Mouse (Mus musculus) c-Kit-positive CD71-negative TER-119-negative erythroid progenitor cells, embryonic 14.5 days (primary cell): ENCODE data around the gene Calcoco2.

Experiments used
- DNase-seq: peaks from one replicate; pipeline ENCODE4 v3.0.0-alpha.2; 2013; ENCODE audit warnings: low read depth

Gene Calcoco2

DNA sequence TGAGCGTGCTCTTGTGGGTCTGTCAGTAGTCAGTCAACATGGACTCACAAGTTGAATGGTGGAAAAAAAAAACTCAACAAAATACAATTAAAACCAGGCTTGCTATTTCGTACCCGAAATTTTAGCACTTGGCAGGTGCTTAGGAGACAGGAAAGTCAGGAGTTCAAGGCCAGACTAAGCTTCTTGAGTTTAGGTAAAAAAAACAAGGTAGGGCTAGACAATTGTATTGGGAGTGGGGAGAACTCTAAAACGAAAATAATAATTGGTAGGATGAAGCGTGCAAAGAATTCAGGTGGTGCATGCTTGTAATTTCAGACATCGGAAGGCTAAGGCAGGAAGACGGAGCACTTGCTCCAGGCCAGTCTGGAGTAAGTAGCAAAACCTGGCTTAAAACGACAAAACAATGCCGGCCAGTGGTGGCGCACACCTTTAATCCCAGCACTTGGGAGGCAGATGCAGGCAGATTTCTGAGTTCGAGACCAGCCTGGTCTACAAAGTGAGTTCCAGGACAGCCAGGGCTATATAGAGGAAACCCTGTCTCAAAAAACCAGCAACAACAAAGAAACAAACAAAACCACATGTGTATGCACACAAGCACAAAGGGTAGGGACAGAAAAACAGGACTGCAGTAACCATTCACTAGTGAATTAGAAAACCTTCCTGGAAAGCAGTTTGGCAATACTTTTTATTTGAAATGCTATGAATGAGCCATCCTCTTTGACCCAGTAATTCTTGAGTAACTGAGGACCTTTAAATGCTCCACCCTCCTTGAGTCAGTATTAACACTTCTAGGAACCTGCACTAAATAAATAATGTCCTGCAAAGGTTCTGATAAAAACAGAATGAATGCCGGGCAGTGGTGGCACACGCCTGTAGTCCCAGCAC lies 35.3 kb downstream of the Calcoco2 start:
- DNase-seq, result no peak

DNA sequence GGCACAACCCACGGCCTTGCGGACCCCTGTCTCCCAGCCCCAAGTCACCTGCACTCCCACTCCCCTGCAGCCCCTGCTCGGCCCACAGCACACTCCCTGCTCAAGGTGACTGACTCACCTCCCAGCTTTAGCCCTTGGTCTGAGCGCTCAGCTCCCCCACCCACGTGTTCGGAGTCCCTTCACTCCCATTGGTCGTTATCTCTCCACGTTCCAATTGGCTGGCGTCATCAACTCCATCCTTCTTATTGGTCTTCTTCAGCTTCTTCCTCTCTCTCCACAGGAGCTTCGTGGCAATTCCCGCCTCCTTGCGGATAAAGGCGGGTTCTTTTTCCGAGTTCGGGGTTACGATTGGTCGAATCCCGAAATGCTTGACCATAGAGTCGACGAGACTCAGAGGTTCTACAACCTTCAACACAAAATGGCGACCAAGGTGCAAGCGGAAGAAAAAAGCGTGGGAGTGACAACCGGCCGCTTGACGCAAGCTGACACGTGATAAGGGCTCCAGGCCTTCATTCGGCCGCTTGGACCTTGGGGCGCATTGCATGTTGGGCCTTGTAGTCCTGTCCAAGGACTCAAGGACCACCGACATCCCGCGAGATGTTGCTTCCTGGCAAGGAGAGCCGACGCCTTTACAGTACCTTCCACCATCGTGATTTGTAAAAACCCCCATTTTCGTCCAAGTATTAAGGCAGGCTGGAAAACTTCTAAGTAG lies 36.1 kb downstream of the Calcoco2 start, which contains the start of gene Atp5g1:
Atp5g1 (minus strand) TSS at position 162 of the 712 bp plus-strand sequence.
- peak; percentile 98 for DNase-seq

DNA sequence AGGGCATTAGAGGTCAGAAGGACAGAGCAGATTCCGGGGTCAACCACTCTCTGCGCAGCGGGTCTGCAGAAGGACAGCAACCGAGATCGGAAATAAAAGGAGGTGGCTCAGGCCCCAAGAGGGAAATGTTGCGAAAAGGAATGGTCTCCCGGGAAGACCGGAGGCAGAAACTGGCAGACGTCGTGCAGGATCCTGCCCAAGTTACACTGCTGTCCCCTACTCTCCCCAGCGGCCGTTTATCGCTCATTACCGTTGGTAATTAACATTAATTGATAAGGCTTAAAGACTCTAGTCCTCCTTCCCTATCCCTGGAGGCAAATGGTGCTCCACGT lies 36.6 kb downstream of the Calcoco2 start:
- no peak for DNase-seq

DNA sequence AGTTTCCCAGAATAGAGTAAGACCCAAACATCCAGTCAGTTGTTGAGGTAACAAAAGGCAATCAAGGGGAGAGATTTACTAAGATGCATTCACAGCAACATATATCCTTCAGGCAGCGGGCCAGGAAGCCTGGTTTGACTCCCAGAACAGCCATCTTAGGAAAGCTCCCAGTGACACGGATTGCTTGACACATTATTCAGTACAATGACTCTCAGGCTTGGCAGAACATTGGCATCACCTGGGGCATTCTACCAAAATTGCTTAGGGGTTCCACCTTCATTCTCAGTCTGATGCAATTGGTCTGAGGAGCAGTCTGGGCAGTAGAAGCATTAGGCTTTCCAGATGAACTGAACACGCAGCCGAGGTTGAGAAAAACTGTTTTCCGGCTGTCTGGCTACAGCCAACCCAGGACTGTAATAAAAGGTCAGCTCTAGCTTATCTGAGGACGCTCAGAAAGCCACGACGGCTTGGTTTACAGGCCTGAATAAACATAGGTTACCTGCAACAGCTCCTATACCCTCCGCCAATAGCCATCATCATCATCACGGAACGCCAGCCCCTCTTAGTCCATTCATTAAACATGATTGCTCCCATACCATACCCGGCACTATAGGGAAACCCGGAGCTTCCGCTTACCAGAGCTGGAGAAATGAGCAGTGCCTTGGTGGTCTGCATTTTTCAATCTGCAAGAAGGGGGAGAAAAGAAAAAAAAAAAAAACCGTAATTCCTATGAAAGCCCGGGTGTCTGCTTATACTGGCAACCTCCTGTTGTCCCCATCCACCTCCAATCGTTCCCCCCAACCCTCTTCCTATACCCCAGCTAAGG lies 37.2 kb downstream of the Calcoco2 start:
- no peak for DNase-seq

DNA sequence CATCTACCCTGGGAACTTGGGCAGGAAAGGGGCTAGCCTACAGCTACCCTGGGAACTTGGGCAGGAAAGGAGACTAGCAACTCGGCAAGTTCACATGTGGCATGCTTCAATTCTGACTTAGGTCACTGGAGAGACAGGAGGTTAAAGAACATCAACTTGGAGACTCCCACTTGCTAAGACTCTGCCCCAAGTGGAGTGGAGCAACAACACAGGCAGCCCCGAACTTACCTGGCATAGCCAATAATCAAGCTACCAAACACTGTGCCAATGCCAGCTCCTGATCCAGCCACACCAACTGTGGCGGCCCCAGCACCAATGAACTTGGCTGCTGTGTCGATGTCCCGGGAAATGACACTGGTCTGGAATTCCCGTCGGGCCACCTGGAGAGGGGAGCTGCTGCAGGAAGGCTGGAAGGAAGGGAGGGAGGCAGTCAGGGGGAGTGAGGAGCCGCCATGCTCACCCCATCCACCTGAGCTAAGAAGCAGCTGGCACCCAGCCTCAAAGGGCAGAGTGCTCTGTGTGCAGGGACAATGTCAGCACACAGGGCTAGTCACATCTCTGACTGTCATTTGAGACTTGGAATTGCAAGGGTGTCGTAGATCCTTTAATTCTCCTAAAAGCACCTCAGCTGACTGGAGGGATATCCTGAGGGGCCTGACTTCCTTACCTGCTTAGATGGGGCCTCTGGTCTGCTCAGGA lies 38.3 kb downstream of the Calcoco2 start:
- no peak for DNase-seq

DNA sequence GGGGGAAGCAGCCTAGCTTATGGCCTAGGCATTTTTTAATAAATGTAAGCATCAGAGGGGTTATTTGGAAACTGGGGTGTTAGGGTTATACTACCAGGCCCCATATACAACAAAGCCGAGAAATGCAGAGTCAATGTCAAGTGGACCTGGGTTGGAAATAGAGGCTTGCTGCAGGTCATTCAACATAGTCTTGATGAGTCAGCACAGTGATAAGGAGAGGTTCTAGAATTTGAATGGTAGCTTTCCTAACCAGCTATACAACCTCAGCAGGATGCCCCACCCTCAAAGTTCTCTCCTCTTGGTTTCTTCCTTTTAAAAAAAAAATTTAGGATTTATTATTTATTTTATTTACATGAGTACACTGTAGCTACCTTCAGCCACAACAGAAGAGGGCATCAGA lies 40.8 kb downstream of the Calcoco2 start:
- no peak for DNase-seq

DNA sequence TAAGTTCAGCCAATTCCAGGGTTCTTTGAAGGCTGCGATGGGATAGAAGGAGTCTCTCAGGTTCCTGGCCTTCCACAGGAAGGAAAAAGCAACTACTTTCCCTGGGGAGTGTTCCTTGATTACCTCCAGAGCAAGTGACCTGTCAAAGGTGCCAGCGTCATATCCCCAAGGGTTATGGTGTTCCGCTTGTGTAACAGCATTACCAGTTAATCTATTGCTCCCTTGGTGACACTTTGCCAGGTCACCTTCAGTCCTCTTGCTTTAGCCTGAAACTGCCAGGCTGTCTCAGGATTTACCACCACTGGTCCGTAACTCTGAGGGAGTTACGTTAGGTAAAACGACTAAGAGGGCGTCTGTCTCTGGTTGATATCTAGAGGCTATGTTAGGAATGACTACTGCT lies 41.4 kb downstream of the Calcoco2 start:
- DNase-seq, result no peak

DNA sequence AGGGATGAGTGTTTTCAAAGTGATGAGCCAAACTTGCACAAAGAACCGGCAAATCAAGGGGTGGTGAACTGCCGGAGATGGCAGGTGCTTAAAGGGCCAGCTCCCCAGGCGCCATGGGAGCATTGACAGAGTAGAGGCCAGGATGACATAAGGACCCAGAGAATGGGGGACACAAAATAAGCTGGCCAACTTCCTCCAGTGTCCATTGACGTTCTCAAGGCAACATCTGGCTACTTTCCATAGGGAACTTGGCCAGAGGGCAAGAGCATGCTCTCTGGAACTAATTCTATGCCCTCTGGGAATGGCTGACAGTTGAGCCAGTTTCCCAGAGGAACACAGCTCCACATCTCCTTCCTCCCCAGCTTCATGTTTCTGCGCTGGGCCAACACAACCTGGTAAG lies 43.5 kb downstream of the Calcoco2 start:
- no peak for DNase-seq

DNA sequence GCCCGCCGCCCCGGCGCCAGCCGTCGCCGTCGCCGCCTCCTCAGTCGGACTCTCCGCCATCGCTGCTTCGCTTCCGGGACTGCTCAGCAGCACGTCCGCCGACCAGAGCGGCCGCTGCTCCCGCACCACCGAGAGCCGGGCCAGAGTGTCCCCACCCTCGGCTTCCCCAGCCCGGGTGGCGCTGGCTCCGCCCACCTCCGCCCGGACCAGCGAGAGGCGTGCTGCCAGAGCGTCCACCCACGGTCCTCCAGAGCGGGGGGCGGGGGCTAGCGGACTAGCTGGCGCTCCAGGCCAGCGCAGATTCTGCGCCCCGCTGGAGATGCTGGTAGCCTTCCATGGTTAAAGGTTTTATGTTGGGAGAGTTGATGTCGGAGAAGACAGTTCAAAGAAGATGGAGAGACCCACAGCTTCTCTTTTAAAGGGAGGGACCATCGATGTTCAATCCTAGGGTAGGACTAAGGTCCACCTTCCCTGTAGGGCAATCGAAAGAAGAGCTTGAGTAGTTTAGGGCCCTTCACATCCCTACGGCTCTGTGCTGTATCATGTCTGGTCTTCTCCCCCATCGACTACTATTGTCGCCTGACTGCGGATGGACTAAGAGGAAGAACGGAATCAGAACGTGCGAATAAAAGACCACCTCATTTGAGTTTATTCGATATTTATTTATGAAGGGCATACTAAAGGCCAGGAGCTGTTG lies 46.4 kb downstream of the Calcoco2 start, which contains the start of gene Ube2z:
Ube2z (minus strand) TSS at position 174 of the 697 bp plus-strand sequence.
- peak; percentile 94 for DNase-seq

DNA sequence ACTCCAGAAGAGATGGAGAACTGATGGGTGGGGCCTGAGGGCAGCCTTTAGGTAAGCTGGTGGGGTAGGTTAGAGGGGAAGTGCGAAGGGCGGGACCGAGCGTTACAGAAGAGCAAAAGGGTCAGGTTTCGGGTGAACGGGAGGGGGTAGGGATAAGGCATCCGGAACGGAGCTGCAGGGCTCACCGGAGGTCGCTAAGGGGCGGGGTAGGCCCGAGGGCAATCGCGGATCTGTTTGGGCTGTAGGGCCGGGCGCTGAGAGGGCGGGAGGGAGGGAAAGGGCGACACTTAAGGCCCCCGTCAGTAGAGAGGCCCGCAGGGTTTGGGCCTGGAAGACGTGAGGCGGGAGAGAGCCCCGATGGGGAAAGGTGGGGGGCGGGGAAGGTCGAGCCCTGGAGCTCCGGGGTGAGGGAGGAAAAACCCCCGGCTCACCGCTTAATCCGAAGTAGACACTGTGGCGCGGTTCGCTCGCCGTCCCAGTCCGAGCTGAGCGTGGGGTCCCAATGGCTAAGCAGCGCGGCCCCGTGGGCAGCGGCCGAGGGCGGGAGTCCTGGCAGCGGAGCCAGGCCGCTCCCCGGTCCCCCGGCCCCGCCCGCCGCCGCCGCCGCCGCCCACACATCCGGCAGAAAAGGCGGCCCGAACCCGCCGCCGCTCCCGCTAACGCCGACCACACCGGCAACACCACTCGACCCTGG lies 47.1 kb downstream of the Calcoco2 start:
- DNase-seq, result no peak

DNA sequence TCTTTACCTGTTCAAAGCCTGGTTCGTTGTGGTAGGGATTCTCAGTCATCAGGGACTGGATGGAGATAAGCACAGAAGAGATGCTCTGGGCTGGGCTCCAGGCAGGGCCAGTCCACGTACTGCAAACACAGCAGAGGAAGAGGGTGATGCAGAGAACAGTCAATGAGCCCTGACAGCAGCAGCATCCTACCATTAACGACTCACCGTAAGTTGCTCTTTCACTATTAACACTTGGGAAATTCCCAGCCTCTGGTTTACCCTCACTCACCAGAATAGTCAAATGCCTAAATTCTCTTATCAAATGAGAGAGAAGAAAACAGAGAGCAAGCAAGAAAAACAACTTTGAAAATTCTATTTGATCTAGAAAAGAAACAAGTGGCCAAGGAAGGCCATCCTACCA lies 53.5 kb downstream of the Calcoco2 start:
- no peak for DNase-seq

DNA sequence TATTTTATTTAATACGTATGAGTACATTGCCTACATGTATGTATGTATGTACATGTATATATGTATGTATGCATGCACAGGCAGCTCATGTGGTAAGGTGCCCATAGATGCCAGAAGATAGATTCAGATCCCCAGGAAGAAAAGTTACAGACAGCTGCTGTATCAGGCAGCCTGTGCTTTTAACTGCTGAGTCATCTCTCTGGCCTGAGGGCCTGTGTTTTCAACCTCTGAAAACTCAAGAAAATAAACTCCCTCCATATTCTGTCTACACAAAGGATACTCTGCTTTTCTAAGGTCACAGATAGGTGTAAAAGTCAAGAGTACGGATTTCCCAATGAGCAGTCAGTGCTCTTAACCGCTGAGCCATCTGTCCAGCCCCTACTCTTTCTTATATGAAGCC lies 60.9 kb downstream of the Calcoco2 start:
- DNase-seq, result no peak

DNA sequence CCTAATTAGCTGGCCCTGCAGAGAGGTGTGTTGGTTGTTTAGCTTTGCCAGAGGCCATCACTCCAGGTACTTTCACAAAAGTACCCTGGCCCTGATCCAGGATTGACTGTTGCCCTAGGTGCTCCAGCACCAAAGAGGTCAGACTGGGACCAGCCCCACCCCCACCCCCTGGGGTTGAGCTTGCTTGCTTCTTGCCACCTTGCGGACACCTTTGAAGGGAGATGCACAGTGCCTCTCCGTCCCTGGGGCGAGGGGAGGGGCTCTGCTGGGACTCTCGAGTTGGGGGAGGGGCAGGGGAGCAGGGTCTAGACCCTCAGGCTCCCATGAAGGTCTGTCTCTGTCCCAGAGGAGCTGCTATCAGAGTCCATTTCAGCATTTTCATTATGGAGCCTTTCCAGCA lies 61.8 kb downstream of the Calcoco2 start:
- DNase-seq, result no peak
